Mouse (Mus musculus) brown adipose tissue, adult 24 weeks (tissue): ENCODE measurements around the gene Tmem259. TPM values are rescaled to one million over a fixed set of nuclear protein-coding genes. Genes with fewer than 3 reads are reported as not detected.
A peak's percentile ranks its signal among the peaks of the same experiment; 100 is the strongest.

ENCODE experiments used
- H3K27ac ChIP-seq: fragments of 200-500 bp; replicated peaks from 2 replicates; pipeline ENCODE4 v1.5.1; 2012; ENCODE audit warnings: low read depth, mild to moderate bottlenecking, low read length
- H3K4me1 ChIP-seq: fragments of 200-500 bp; 2 replicates; pipeline ENCODE4 v1.6.1; 2012; ENCODE audit warnings: low read length, mixed read lengths; ENCODE audit not compliant: control insufficient read depth, insufficient read depth, insufficient read length
- H3K4me3 ChIP-seq: fragments of 200-500 bp; 2 replicates; pipeline ENCODE4 v1.5.1; 2012; ENCODE audit warnings: low read depth, mild to moderate bottlenecking, low read length, moderate library complexity; ENCODE audit not compliant: insufficient read depth
- polyA plus RNA-seq: library from polyadenylated mRNA; stranded (reverse); fragments of >200 nt; gene quantifications from 2 replicates; pipeline ENCODE4 v1.2.4, GENCODE M21; 2012; ENCODE audit not compliant: missing spikeins, insufficient read depth, insufficient read length

Tmem259 gene
- polyA plus RNA-seq, 1 experiment = 69.8 TPM

- Histone ChIP-seq H3K27ac (no peak overlapping the region), H3K4me3 (no peak overlapping the region), H3K4me1 (no peaks in the 10 kb centered on the region)
Observed at GRCm38 (mm10) chr10:79949873-79950272, 34.3 kb downstream of the Tmem259 start.

GRCm38 (mm10) chr10:79947502-79947901 is 36.6 kb downstream of the Tmem259 start:
- H3K4me3 ChIP-seq = no peak overlapping the region
- no peak overlapping the region for H3K27ac ChIP-seq
- no peaks in the 10 kb centered on the region for H3K4me1 ChIP-seq

GRCm38 (mm10) chr10:79946752-79947322 is 37.3 kb downstream of the Tmem259 start:
- H3K4me1 ChIP-seq = no peaks in the 10 kb centered on the region
- H3K27ac ChIP-seq = no peak overlapping the region
- H3K4me3 ChIP-seq = no peak overlapping the region

GRCm38 (mm10) chr10:79945507-79946234 is 38.5 kb downstream of the Tmem259 start:
- Histone ChIP-seq H3K27ac (no peak overlapping the region), H3K4me3 (no peak overlapping the region), H3K4me1 (no peaks in the 10 kb centered on the region)

DNA sequence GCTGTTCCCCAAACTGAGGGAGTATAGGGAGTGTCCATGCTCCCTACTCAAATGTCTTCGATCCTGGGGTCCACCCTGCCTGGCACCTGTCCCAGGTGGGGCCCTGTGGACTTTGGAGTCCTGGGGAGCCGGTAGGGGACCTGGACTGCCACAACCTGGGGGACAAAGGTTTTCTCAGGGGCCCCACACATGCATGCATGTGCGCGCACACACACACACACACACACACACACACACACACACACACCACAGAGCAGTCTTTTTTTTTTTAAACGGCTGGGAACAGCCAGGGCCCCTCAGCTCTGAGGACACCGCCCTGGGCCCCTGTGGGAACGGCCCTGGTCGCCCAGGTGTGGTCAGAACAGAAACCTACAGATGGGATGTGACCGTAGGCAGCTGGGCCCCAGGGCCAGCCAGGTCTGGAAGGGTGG is 40.6 kb downstream of the Tmem259 start:
- Histone ChIP-seq H3K27ac (no peak overlapping the region), H3K4me1 (no peaks in the 10 kb centered on the region), H3K4me3 (no peak overlapping the region)

DNA sequence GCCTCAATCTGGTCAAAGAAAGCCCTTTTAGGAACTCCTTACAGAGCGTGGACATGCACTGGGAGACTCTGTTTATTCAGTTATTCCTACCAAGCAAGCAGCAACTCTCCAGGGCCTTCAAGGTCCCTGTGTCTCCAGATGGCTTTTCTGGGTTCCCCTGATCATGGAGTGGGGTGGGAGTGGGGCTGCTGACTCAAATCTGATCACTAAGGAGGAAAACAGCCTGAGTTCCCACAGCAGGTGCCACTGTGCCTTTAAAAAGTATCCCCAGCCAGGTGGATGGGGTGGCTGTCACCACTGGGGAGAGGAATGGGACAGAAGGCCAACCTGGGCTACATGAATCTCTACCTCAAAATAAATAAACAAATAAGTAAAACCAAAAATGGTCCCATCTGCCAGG is 41.1 kb downstream of the Tmem259 start:
- no peaks in the 10 kb centered on the region for H3K4me1 ChIP-seq
- no peak overlapping the region for H3K4me3 ChIP-seq
- H3K27ac ChIP-seq = no peak overlapping the region

GRCm38 (mm10) chr10:79940749-79941148 is 43.4 kb downstream of the Tmem259 start:
- H3K27ac ChIP-seq = no peak overlapping the region
- peaks cover 11% of the 10 kb centered on the region for H3K4me1 ChIP-seq
- no peak overlapping the region for H3K4me3 ChIP-seq

GRCm38 (mm10) chr10:79937775-79938526 is 46.2 kb downstream of the Tmem259 start:
- H3K27ac ChIP-seq = no peak overlapping the region

DNA sequence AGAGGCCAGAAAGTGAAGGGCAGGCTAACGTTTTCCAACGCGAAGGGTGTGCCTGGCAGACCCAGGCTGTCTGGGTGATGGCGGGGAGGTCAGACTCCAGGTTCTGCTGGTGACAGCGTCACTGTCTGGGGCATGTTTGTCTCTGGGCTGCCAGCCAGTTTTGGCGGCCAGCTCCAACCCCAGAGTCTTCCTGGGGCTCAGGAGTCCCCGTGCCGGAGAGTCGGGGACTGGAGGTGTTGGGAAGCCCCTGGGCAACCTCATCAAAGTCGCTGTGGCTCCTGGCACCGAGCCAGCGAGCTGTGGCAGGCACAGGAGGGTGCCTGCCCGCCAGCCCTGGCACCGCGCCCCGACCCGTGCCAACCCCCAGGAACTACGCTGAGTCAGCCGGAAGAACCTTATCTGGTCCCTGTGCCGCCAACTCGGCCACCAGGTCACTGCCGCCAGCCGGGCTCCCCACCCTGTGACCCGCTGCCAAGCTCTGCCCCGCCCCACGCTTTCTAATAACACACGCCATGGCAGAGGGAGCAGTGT is 47.2 kb downstream of the Tmem259 start:
- H3K4me1 ChIP-seq = peaks cover 38% of the 10 kb centered on the region
- H3K27ac ChIP-seq = no peak overlapping the region
- H3K4me3 ChIP-seq = peak overlapping the region; percentile 19; the same call in 1 of the 2 replicates

More at GRCm38 (mm10) chr10:79937775-79938526, 46.2 kb downstream of the Tmem259 start:
- H3K4me3 ChIP-seq = no peak overlapping the region
- peaks cover 29% of the 10 kb centered on the region for H3K4me1 ChIP-seq

DNA sequence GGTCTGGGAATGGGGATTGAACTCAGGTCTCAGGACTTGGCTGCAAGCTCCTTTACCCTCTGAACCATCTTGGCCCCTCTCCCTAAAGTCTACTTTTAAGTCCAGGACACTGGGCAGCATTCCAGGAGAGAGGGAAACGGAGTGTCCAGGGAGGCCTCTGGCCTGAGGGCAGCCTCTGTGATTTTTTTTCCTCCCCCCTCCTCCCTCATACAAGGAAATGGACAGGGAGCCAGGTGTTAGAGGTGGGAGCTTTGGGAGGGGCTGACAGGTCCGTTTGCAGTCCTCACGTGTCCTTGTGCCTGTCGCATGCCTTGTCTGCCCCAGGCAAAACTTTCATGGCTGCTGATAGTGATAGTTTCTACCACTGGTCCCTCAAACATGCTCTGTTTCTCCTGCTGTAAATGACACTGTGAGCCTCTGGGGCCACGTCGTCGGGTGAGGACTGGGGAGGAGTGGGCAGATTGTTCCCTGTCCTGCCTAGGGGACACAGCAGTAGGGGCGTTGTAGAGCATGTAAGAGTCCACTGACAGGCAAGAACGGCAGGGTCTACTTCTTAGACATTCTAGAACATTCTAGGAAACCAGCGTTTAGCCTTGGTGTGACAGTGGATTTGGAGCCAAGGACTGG is 47.7 kb downstream of the Tmem259 start:
- 0 out of 2 replicates have a peak overlapping the region, but pooled peaks have one; percentile 13 for H3K27ac ChIP-seq
- peak overlapping the region; percentile 19; the same call in 1 of the 2 replicates for H3K4me3 ChIP-seq

DNA sequence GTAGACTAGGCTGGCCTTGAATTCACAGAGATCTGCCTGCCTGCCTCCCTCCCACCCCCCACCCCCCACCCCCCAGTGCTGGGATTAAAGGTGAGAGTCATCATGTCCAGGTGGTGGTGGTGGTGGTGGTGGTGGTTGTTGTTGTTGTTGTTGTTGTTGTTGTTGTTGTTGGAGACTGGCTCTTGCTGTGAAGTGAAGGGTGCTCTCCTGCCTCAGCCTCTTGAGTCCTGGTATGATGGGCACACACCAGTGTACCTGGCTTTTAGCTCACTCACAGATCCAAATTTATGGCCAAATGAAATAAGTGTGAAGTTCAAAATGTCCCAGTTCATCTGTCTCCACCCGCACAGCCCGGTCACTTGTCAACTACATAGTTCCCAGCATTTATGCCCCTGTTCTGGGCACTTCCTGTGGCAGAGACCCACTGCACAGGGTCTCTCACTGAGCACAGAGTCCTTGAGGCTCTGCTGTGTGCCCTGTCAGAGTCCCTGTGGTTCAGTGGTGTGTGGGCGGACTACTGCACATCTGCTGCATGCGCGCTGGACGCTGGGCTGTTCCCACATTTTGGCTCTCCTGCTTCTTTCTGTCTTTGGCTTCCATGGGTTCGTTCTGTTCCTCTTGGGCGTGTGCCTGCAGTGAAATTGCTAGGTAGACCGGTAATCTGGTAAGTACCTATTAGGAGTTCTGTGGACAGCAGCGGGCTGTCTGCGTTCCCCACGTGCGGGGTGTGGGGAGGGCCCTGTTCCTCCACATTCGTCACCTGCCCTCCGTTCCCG is 49.1 kb downstream of the Tmem259 start:
- H3K4me3 ChIP-seq = no peak overlapping the region
- peaks cover 40% of the 10 kb centered on the region for H3K4me1 ChIP-seq
- H3K27ac ChIP-seq = no peak overlapping the region

More for the DNA sequence above, 47.7 kb downstream of the Tmem259 start:
- peaks cover 40% of the 10 kb centered on the region for H3K4me1 ChIP-seq

- H3K27ac ChIP-seq = peak overlapping the region; percentile 9; the same call in 1 of the 2 replicates
- no peak overlapping the region for H3K4me3 ChIP-seq
- H3K4me1 ChIP-seq = peaks cover 42% of the 10 kb centered on the region
Observed at GRCm38 (mm10) chr10:79934272-79934721, 49.8 kb downstream of the Tmem259 start.

DNA sequence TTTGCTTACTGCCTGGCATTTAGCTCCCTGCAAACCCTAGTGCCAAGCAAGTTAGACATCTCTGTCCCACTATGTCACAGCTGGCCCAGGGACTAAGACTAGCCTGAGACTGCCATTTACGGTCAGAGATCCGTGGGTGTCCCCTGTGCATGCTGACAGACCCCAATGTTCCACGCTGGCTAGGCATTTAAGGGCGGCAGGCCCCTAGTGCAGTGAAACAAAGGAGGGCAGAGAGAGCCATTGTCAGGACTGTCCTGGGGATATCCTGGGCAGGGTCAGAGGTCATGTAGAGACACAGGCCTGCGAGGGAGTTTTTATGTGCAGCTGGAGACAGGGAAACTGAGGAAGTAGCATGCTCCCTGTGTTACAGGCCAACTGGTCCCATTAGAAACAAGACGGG is 50.3 kb downstream of the Tmem259 start:
- H3K4me1 ChIP-seq = peaks cover 42% of the 10 kb centered on the region
- H3K27ac ChIP-seq = peak overlapping the region; percentile 9; the same call in 1 of the 2 replicates
- H3K4me3 ChIP-seq = no peak overlapping the region

DNA sequence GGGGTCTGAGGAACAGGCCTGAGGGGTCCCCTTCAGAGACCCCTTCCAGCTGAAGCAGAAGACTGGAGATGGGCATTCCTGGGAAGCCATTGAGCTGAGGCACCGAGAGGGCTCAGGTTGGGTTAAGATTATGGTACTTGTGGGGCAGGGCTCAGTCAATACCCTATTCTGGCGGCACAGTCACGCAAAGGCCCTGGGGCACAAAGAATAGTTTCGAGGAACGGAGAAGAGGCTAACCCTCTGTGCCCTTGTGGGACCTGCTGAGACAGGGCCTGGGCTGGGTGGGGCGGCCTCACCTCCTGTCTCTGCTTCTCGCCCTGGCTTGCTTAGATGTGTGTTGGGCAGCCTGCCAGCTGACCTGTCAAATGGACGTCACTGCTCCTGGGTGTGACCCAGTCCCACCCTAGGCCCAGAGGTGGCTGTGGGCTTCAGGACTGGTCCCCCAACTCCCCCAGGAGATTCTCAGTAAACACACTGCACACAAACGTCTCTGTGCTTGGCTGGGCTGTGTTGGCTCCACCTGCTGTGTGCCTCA is 50.9 kb downstream of the Tmem259 start:
- Histone ChIP-seq H3K4me1 (peaks cover 42% of the 10 kb centered on the region), H3K4me3 (no peak overlapping the region), H3K27ac (no peak overlapping the region)
